Mouse (Mus musculus): ENCODE data around the gene Nab2.

DNA sequence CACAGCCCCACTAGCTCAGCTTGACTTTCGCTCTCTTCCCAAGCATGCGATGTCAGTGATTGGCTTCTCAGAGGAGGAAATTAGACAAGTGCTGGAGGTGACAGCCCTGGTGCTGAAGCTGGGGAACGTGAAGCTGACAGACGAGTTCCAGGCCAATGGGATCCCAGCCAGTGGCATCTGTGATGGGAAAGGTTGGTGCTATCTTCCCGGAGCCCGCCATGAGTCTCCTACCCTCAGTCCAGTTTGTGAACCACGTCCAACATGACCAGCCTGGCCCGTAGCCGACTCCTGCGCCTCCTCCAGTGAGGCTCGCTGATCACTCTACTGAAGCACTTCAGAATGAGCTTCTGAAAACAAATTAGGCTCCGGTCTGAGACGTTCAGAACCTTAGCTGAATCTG, 42.0 kb upstream of the Nab2 start:
- TF ChIP-seq CTCF (IDR thresholded peaks at IDR 0.05; ENCODE audit: extremely low read depth, insufficient read depth, insufficient read length, insufficient replicate concordance) = no peak
- TF ChIP-seq POLR2A (IDR thresholded peaks at IDR 0.05; ENCODE audit: low read depth, low read length) = no peak

All from spleen, adult 2 months (tissue).